Mouse (Mus musculus): Measurements from ENCODE around the gene Fbxo7.

DNA sequence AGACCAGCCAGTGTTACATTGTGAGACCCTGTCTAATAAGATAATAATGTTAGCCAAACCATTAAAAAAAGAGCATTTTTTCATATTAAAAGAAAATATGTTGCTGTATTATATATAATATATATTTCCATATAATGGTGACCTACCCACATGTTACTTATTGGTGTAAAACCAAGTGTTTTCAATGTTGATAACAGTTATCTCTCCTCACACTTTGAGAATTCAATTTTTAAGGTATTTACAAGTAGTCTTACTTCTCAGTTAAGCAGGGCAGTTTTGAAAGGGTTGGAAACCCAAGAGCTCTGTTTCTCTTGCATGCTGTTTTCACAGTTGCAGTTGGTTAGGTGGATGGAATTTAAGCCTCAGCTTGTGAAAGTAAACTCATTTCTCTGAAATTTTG, 1.4 kb downstream of the Fbxo7 start:
- TF ChIP-seq CTCF (IDR thresholded peaks at IDR 0.05; ENCODE audit: extremely low read depth, insufficient read depth, low read length) (no peak), POLR2A (IDR thresholded peaks at IDR 0.05; ENCODE audit: extremely low read depth, insufficient read depth, low read length) (no peak)
